In genomic region chr8:126523060-126523574, GRCm38 (mm10) we compare ENCODE assay signal across 8 mouse cellular contexts. TPM values are rescaled to one million over a fixed set of nuclear protein-coding genes. Genes with fewer than 3 reads are reported as not detected.
DNase-seq lines count a peak whose midpoint lies in the region; ATAC-seq lines count a peak whose summit lies in the region.

No protein-coding gene starts in this region.

- no peak overlapping the region for H3K9ac ChIP-seq in forebrain, embryonic 13.5 days
- no peak overlapping the region for H3K9ac ChIP-seq in forebrain, embryonic 12.5 days
- H3K9ac ChIP-seq in neural tube, embryonic 15.5 days (replicated peaks), result no peak overlapping the region
- no peak overlapping the region for H3K9ac ChIP-seq in stomach, embryonic 16.5 days (ENCODE audit: low read length)

- H3K4me2 ChIP-seq in forebrain, embryonic 13.5 days, result no peak overlapping the region
- no peak overlapping the region for H3K4me2 ChIP-seq in forebrain, embryonic 12.5 days
- no peak overlapping the region for H3K4me2 ChIP-seq in neural tube, embryonic 15.5 days
- no peak overlapping the region for H3K4me2 ChIP-seq in stomach, embryonic 16.5 days (ENCODE audit: low read depth, low read length)

- peaks cover 23% of the 10 kb centered on the region for H3K4me1 ChIP-seq in forebrain, embryonic 13.5 days
- peaks cover 12% of the 10 kb centered on the region; the same call in 1 of the 2 replicates for H3K4me1 ChIP-seq in forebrain, embryonic 12.5 days
- H3K4me1 ChIP-seq in neural tube, embryonic 15.5 days, result peaks cover 27% of the 10 kb centered on the region
- H3K4me1 ChIP-seq in stomach, embryonic 16.5 days (ENCODE audit: control insufficient read depth, insufficient read depth, low read length), result peaks cover 29% of the 10 kb centered on the region

- H3K9me3 ChIP-seq in forebrain, embryonic 13.5 days (replicated peaks), result no peaks in the 10 kb centered on the region
- peaks cover 4% of the 10 kb centered on the region; the same call in 1 of the 2 replicates for H3K9me3 ChIP-seq in forebrain, embryonic 12.5 days
- H3K9me3 ChIP-seq in neural tube, embryonic 15.5 days (replicated peaks), result no peaks in the 10 kb centered on the region
- H3K9me3 ChIP-seq in stomach, embryonic 16.5 days (replicated peaks; ENCODE audit: control insufficient read depth, low read length), result no peaks in the 10 kb centered on the region

- H3K27ac ChIP-seq in forebrain, embryonic 13.5 days, result peak overlapping the region; percentile 35
- no peak overlapping the region for H3K27ac ChIP-seq in forebrain, embryonic 12.5 days
- peak overlapping the region; percentile 61 for H3K27ac ChIP-seq in neural tube, embryonic 15.5 days (replicated peaks)
- H3K27ac ChIP-seq in stomach, embryonic 16.5 days (ENCODE audit: low read length), result peak overlapping the region; percentile 89

- no peaks in the 10 kb centered on the region for H3K27me3 ChIP-seq in forebrain, embryonic 13.5 days
- no peaks in the 10 kb centered on the region for H3K27me3 ChIP-seq in forebrain, embryonic 12.5 days
- H3K27me3 ChIP-seq in neural tube, embryonic 15.5 days (replicated peaks), result no peaks in the 10 kb centered on the region
- H3K27me3 ChIP-seq in stomach, embryonic 16.5 days (ENCODE audit: control insufficient read depth, insufficient read depth, low read length), result no peaks in the 10 kb centered on the region

- DNase-seq in neural tube, embryonic 10.5 days (ENCODE audit: extremely low spot score, low spot score), result no peak
- peak; percentile 60 to 63 for DNase-seq in heart, postnatal 10 days
- DNase-seq in B cell, adult 2 months, result no peak
- no peak for DNase-seq in urinary bladder, postnatal 25 days (ENCODE audit: low spot score)

- no peak; the same call in 1 of the 2 replicates for ATAC-seq in forebrain, embryonic 13.5 days
- ATAC-seq in forebrain, embryonic 12.5 days (ENCODE audit: low FRiP score), result no peak
- ATAC-seq in neural tube, embryonic 15.5 days (ENCODE audit: low FRiP score), result no peak
- ATAC-seq in stomach, embryonic 16.5 days (ENCODE audit: insufficient read depth, low FRiP score), result no peak

- intact Hi-C loops in heart, postnatal 10 days (cut with DNase I), result loop anchor here (2.0 kb wide), 1 partner anchor 24 kb away; no protein-coding TSS in a partner anchor

- no peaks in the 10 kb centered on the region for H3K36me3 ChIP-seq in forebrain, embryonic 13.5 days (ENCODE audit: poor library complexity, severe bottlenecking)
- no peaks in the 10 kb centered on the region for H3K36me3 ChIP-seq in forebrain, embryonic 12.5 days (replicated peaks)
- no peaks in the 10 kb centered on the region for H3K36me3 ChIP-seq in neural tube, embryonic 15.5 days
- no peaks in the 10 kb centered on the region for H3K36me3 ChIP-seq in stomach, embryonic 16.5 days (ENCODE audit: control insufficient read depth, insufficient read depth, low read length)

- no peak overlapping the region for H3K4me3 ChIP-seq in forebrain, embryonic 13.5 days
- no peak overlapping the region for H3K4me3 ChIP-seq in forebrain, embryonic 12.5 days (replicated peaks)
- H3K4me3 ChIP-seq in neural tube, embryonic 15.5 days (replicated peaks), result no peak overlapping the region
- no peak overlapping the region for H3K4me3 ChIP-seq in stomach, embryonic 16.5 days (replicated peaks; ENCODE audit: low read length)

- 77% methylated on average over 11 of the region's 11 CpGs for WGBS in forebrain, embryonic 13.5 days
- WGBS in forebrain, embryonic 12.5 days, result 79% methylated on average over 11 of the region's 11 CpGs
- WGBS in neural tube, embryonic 15.5 days, result 84% methylated on average over 11 of the region's 11 CpGs
- WGBS in stomach, embryonic 16.5 days, result 67% methylated on average over 11 of the region's 11 CpGs

RNA-seq across cellular contexts. Expression of gene Tarbp1, which starts 48.3 kb away (rescaled TPM):
- 1.4 and 1.5 TPM in 2 replicates for polyA plus RNA-seq in forebrain, embryonic 13.5 days (2015; fragmentation: Nextera tagmentation; extraction: Ambion mirVana)
- 2.4 and 2.6 TPM in 2 replicates for polyA plus RNA-seq in forebrain, embryonic 12.5 days (2016; fragmentation: Nextera tagmentation; extraction: Ambion mirVana)
- polyA plus RNA-seq in neural tube, embryonic 15.5 days (2015; fragmentation: Nextera tagmentation; extraction: Ambion mirVana), result 1.6 and 2.0 TPM in 2 replicates
- total RNA-seq in heart, postnatal 10 days (2021), result 1 to 10 TPM; 5.7 to 6.2 TPM
- 1.6 and 2.2 TPM in 2 replicates for polyA plus RNA-seq in stomach, embryonic 16.5 days (2015; fragmentation: Nextera tagmentation; extraction: Ambion mirVana)

Comparison
In these comparisons a context has a peak if more than half of its experiments do, and no peak if none do; other contexts are left out.
1. DNase-seq: peak in heart, postnatal 10 days (2 of 2); none in neural tube, embryonic 10.5 days (single experiment), B cell, adult 2 months (0 of 2) and urinary bladder, postnatal 25 days (single experiment).